Mouse (Mus musculus): ENCODE data around the gene Flcn.

- no peak for TF ChIP-seq POLR2A (IDR thresholded peaks at IDR 0.05; ENCODE audit: control insufficient read depth, extremely low read depth, insufficient read depth, low read length, poor library complexity)
- no peak for TF ChIP-seq CTCF (IDR thresholded peaks at IDR 0.05; ENCODE audit: borderline replicate concordance, control insufficient read depth, extremely low read depth, insufficient read depth, low read length, poor library complexity)
Measured at GRCm38 (mm10) chr11:59800412-59800811, 9.4 kb downstream of the Flcn start.

Data from thymus, adult 2 months (tissue).